Mouse (Mus musculus) olfactory bulb, adult 2 months (tissue): ENCODE results near the gene Zfhx3. TPM values are rescaled to one million over a fixed set of nuclear protein-coding genes. Genes with fewer than 3 reads are reported as not detected.

ENCODE experiments used
- H3K27ac ChIP-seq: fragments of 200-500 bp; 2 replicates; pipeline ENCODE4 v1.5.1; 2012; ENCODE audit warnings: low read depth, low read length; ENCODE audit not compliant: insufficient read depth
- H3K4me1 ChIP-seq: fragments of 200-500 bp; 2 replicates; pipeline ENCODE4 v1.6.1; 2012; ENCODE audit warnings: low read length; ENCODE audit not compliant: control insufficient read depth, insufficient read depth
- H3K4me3 ChIP-seq: fragments of 200-500 bp; 2 replicates; pipeline ENCODE4 v1.5.1; 2012; ENCODE audit warnings: mild to moderate bottlenecking, low read depth, low read length, moderate library complexity; ENCODE audit not compliant: insufficient read depth
- CTCF ChIP-seq: fragments of 200-500 bp; IDR thresholded peaks from 2 replicates; pipeline ENCODE4 v1.5.1; 2012; ENCODE audit warnings: low read depth, mild to moderate bottlenecking, low read length, moderate library complexity; ENCODE audit not compliant: insufficient read depth
- POLR2A ChIP-seq: fragments of 200-500 bp; IDR thresholded peaks from 2 replicates; pipeline ENCODE4 v1.6.1; 2012; ENCODE audit warnings: mild to moderate bottlenecking, low read depth, low read length, moderate library complexity; ENCODE audit not compliant: insufficient read depth
- WGBS: fragments of 180-500 bp; shearing (Covaris S2); methylation state at CpG from one replicate; pipeline ENCODE4 v1.1.7; 2018; 5-methylcytosine and 5-hydroxymethylcytosine counted together
- polyA plus RNA-seq: library from polyadenylated mRNA; stranded (reverse); fragments of >200 nt; gene quantifications from 2 replicates; pipeline ENCODE4 v1.2.4, GENCODE M21; 2012; ENCODE audit warnings: low replicate concordance; ENCODE audit not compliant: missing spikeins, insufficient read depth, insufficient read length

Zfhx3 gene
- polyA plus RNA-seq, 1 experiment, result not detected

DNA sequence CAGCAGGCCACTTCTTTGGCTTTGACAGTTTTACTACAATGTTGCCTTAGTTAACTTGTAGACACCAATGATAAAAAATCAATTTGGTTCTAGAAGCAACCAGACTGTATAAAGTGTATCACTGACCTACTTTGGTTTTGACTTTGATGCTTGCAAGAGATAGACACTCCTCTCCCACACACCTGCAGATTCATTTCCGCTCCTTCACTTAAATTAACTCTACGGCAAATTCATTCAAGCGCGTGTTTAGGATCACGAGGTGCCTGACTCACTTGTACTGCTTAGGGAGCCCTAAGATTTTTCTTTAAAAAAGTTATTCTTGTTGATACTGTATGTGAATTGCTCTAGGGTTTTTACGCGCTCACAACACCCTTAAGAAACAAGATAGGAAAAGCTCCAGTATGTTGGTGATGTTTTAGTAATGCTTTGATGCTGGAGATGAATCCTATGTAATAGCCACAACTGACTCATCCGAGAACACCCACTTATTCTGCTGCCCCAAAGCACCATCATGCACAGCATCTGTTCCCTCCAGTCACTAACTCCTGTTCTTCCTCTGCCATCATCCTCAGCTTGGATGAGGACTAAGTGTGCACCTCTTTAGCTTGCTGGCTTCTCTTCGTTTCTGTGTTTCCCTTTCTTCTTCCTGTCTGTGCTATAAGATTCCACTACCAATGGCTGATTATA is 1031.3 kb downstream of the Zfhx3 start:
- H3K27ac ChIP-seq, result no peak overlapping the region
- H3K4me1 ChIP-seq, result no peaks in the 10 kb centered on the region
- 76% methylated on average over 9 of the region's 9 CpGs for WGBS
- no peak for TF ChIP-seq POLR2A
- no peak for TF ChIP-seq CTCF
- H3K4me3 ChIP-seq, result no peak overlapping the region

DNA sequence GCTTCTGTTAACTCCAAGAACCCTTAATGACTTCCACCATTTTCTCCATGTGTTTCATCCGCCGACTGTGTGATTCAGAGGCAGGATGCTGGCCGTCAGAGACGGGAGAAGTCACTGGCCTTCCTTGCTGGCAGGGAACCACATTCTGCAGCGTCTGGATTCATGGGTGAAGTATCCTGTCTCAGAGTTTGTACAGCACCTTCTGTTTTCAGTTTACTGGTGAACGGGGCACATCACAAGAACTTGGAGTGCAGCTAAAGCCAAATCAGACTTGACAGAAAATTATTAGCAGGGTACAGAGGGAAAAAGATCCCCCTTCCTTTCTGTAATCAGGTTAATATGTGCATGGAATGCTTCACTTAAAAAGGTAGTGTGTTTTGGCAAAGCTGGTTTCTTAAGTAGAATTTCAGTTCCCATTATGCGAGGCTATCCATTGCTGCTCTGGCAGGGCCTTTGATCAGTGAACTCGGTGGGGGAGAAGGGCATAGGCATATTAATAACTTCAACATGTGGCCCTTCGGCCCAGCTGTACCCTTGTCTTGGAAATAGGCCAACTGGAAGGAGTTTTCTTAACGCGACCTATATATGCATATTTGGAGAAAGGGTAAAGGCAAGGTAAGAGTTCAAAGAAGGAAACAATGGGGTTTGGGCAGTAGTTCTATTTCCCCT is 1035.4 kb downstream of the Zfhx3 start:
- TF ChIP-seq CTCF (no peak), POLR2A (no peak)
- no peak overlapping the region for H3K27ac ChIP-seq
- 60% methylated on average over 11 of the region's 11 CpGs for WGBS
- no peak overlapping the region for H3K4me3 ChIP-seq
- no peaks in the 10 kb centered on the region for H3K4me1 ChIP-seq

DNA sequence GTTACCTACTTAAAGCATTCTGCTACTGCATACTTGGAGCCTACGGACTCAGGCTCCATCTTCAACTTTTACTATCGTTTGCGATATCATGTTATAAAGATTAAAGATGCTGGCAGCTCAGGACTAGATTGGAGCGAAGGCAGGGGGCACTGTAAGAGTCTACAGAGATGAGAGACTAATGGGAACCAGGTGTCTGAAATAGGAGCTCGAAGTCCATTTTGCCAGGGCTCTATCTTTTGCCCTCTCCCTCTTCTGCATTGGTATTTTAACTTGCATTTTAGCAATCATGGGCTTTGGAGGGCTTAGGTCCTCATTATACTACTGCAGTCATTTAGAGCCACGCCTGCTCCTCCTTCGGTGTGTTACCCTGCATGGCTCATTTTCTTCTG is 1035.9 kb downstream of the Zfhx3 start:
- no peak overlapping the region for H3K4me3 ChIP-seq
- TF ChIP-seq CTCF (no peak), POLR2A (no peak)
- 91% methylated on average over 7 of the region's 7 CpGs for WGBS
- no peaks in the 10 kb centered on the region for H3K4me1 ChIP-seq
- H3K27ac ChIP-seq, result no peak overlapping the region

DNA sequence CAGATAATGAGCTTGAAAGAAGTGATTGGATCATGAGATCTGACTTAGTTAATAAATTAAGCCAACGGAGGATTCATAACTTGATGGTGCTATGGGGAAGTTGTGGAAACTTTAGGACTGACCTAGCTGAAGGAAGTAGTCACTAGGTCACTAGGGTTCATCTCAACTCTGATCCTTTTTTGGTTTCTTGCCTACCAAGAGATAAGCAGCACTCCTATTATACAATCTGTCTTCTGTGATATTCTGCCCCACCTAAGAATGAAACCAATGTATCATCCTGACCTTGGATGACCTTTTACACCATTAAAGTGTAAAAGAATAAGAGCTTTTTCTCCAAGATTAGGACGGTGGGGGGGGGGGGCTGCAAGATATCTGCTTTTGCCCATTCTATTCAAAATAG is 1042.5 kb downstream of the Zfhx3 start:
- no peaks in the 10 kb centered on the region for H3K4me1 ChIP-seq
- TF ChIP-seq POLR2A (no peak), CTCF (no peak)
- no peak overlapping the region for H3K4me3 ChIP-seq
- no peak overlapping the region for H3K27ac ChIP-seq
- WGBS, result 84% methylated on average over 2 of the region's 2 CpGs

DNA sequence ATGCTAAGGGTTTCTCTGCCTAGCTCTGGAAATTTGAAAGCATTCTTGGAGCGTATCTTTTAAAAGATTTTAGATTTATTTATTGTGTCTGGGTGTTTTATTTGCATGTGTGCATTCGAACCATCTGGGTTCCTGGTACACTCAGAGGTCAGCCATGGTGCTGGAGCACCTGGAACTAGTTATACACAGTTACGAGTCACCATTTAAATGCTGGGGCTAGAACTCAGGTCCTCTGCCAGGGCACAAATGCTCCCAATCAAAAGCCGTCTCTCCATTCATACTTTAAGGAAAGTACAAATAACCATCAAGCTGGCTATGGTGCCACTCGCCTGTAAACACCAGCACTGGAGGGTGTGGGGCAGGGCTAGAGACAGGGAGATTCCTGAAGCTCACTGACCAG is 1047.4 kb downstream of the Zfhx3 start:
- Histone ChIP-seq H3K27ac (no peak overlapping the region), H3K4me3 (no peak overlapping the region), H3K4me1 (no peaks in the 10 kb centered on the region)
- WGBS, result 82% methylated on average over 5 of the region's 5 CpGs
- TF ChIP-seq POLR2A, result no peak
- TF ChIP-seq CTCF, result no peak

DNA sequence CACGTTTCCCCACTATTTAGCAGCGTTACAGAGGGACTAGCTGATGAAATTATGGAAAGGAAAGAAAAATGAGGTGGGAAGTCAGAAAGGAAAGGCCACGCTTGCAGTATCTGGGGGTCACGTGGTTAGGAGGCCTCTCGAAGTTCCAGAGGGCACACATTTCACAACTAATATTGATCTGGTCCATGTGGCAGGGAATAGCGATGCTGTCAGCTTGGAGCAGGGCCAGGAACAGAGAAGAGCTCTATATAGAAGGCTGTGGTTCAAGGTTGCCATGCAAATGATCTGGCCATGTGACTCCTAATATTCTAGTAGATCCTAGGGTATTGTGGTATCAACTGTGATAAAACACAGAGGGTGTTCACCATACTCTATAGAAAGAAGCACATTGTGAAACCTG is 1048.1 kb downstream of the Zfhx3 start:
- no peak for TF ChIP-seq POLR2A
- TF ChIP-seq CTCF, result no peak
- Histone ChIP-seq H3K4me3 (no peak overlapping the region), H3K27ac (no peak overlapping the region), H3K4me1 (no peaks in the 10 kb centered on the region)
- 83% methylated on average over 6 of the region's 6 CpGs for WGBS

DNA sequence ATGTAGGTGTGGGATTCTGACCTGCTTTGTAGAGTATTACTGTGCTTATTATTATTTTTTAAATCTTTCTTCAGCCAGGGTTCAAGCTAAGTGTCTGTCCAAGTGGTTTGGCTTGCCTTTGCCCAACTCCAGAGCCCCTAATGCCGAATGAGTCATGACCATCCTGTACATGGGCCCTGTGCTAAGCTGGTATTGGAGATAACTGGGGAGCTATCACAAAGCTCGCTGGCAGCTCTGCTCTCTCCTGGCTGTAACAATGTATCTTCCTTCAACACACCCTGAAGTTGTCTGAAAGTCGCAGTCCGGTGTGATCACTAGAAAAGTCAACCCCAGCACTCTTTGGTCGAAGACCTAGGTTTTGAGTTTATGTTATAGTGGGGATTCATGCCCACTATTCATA is 1049.0 kb downstream of the Zfhx3 start:
- Histone ChIP-seq H3K4me3 (no peak overlapping the region), H3K4me1 (no peaks in the 10 kb centered on the region), H3K27ac (no peak overlapping the region)
- 96% methylated on average over 5 of the region's 5 CpGs for WGBS
- no peak for TF ChIP-seq CTCF
- no peak for TF ChIP-seq POLR2A

DNA sequence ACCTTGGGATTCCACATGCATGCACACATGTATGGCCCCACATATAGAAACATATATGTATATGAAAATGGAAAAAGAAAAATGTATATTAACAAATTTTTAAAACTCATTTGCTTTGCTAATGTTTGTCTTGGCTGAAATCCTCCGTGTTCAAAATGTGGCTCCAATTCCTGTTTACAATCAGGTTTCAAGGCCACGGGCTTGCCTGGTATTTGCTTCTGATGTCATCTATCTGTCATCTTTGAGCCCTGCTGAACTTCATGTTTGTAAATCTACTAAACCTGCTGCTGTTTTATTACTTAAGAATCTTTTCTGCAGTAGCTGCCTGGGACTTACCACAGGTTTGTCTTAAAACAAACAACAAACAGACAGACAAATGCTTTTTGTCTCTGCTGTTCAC is 1051.3 kb downstream of the Zfhx3 start:
- WGBS, result 81% methylated on average over 2 of the region's 2 CpGs
- Histone ChIP-seq H3K4me3 (no peak overlapping the region), H3K4me1 (no peaks in the 10 kb centered on the region), H3K27ac (no peak overlapping the region)
- TF ChIP-seq POLR2A (no peak), CTCF (no peak)

DNA sequence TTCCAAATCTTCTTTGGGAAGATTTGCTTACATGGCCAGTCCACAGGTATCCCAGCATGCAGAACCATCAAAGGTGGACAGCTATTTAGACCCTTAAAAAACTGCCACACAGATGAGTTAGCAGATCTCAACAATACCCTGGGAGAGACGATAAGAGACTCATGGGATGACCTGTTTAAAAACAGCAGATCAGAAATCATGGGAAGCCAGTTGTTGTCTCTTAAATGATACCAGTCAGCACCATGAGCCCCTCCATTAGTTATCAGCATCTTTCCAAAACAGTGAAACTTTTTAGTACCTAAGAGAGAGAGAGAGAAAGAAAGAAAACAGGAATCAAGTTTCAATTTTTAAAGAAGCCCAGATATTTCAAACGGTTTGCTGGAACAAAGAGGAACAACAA is 1051.7 kb downstream of the Zfhx3 start:
- no peaks in the 10 kb centered on the region for H3K4me1 ChIP-seq
- no peak overlapping the region for H3K27ac ChIP-seq
- H3K4me3 ChIP-seq, result no peak overlapping the region
- 48% methylated on average over 2 of the region's 2 CpGs for WGBS
- no peak for TF ChIP-seq CTCF
- no peak for TF ChIP-seq POLR2A

DNA sequence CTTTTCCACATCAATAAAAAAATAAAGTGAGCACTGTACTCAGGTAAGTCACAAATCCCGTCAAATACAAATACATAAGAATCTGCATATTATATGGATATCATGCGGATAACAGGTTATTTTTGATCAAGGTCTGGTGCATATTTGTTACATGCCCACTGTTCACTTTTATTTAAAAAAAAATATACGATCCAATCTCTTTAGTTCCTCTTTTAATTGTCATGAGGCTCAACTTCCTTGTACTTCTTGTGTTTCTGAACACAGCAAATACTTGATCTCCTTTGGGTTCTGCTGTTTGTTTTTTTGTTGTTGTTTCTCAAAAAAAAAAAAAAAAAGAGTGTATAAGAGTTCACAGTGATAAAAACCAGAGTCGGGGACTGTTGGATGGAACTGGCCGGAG is 1052.4 kb downstream of the Zfhx3 start:
- Histone ChIP-seq H3K4me3 (no peak overlapping the region), H3K4me1 (no peaks in the 10 kb centered on the region), H3K27ac (no peak overlapping the region)
- TF ChIP-seq POLR2A (no peak), CTCF (no peak)
- 96% methylated on average over 5 of the region's 5 CpGs for WGBS
